Mouse (Mus musculus): ENCODE results near the gene Spaca5. TPM values are rescaled to one million over a fixed set of nuclear protein-coding genes. Genes with fewer than 3 reads are reported as not detected.

Gene Spaca5
- total RNA-seq (2021), result not detected in 2 replicates
- long read RNA-seq, result 0 reads

DNA sequence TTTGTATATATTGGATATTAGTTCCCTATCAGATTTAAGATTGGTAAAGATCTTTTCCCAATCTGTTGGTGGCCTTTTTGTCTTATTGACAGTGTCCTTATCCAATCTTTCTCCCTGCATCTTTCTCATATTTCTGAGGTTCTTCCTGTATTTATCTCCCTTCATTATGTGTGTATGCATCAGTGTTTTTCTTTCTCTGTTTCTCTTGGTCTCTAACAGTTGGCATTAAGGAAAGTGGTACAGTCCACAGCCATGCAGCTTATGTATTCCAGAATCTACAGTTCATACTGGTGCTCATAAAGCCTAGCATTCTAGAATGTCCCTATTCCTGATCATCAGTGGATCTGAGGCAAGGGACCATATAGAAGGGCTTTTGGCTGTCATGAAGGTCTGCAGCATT lies at the start of gene Spaca5:
Spaca5 (plus strand) TSS at position 301 of the 400 bp plus-strand sequence.
- no peak for DNase-seq

- no peak for DNase-seq
Observed at GRCm38 (mm10) chrX:21061460-21061859, 6.7 kb upstream of the Spaca5 start.

DNA sequence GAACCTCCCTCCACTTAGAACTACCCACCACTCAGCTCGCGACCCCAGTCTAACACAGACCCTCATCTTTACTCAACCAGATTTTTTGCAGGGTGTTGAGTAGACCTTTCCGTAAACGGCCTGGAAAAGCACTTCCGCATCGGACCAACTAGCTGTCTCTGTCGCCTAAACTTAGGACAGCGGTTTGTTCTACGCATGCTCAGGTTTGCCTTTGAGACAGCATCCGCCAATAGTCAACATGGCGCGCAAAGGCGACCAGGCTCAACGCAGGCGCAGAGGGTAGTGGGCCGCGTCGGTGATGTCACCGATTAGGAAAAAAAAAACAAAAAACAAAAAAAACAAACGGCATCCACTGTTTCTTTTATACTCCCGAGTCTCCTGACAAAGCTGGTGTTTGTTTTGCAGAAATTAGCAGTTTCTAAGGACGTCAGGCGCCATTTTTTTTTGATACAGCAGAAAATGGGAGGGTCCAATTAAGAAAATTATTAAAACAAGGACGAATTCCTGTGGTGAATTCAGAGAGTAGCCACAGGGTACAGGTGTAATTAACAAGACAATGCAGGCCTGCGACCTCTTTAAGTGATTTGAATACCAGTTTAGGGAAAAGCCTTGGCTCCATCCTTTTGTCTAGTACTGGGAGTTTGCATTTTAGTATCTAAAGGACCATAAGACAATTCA lies 6.2 kb upstream of the Spaca5 start, which contains the start of gene Zfp182:
Zfp182 (minus strand) TSS at position 451 of the 678 bp plus-strand sequence.
- peak; percentile 70 for DNase-seq

DNA sequence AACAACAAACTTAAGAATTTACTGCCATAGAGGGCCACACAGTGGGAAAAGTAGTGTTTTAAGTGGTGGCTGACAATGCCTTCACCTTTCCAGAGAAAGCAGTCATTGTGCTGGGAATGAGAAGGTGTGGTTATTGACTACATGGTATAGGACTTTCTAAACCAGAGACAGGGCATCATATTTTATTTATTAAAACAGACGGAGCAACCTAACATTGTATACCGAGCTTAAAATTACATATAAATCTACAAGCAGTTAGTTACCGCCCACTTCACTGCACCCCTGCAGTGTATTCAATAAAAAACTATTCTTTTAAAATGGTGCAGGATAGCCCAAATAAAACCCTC lies 5.7 kb upstream of the Spaca5 start:
- no peak for DNase-seq

DNA sequence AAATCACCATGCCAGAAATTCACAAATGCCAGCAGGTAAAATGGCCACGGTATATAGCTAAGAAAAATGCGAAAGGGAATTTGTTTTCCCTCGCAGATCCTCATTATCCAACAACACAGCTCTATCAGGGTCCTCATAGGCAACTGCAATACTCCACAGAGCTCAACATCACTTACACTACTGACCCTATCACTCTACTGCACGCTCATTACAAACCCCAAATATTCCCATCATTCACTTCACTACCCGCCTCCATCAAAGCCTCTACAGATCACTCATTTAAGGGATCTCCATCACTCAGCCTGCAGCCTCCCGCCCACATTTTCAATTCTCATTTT lies 20.4 kb downstream of the Spaca5 start:
- no peak for DNase-seq

DNA sequence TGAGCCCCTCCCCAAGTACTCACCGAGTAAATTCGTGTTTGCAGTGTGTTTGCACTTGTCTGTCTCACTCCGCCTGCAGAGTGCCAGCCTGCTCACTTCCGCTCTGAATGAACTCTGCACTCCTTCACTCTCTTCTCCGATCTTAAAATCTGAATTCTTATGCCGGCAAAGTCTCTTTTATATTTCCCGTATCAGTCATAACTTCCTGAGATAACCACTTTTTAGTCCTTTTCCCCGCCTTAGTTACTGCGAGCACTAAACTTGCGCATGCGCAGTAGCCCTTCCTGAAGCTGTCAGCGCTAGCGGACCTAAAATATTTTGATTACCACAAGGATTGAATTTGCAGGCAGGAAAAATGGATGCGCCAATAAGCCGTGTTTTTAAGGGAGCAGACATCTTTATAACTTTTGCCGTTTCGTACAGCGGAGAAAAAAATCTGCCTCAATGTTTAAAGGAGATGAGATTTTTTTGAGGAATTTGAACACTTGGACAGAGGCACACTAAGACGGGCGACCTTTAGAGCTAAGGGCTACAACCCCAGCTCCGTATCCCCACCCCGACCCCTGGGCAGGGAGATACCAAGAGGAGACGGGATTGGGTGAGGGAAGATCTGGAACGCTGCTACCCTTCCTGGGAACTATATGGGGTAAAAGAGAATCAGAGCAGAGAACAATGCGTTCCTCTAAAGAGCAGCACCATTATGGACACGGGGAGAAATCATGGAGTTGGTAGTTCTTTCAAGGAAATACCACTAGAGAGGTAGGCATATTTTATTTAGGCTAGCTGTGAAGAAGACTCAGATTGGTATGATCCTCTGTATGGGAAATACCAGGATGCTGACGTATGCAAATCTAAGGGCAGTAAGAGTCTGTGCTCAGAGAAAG lies 21.0 kb downstream of the Spaca5 start, which contains the start of gene Zfp300:
Zfp300 (minus strand) TSS at position 545 of the 884 bp plus-strand sequence.
- peak; percentile 74 for DNase-seq

DNA sequence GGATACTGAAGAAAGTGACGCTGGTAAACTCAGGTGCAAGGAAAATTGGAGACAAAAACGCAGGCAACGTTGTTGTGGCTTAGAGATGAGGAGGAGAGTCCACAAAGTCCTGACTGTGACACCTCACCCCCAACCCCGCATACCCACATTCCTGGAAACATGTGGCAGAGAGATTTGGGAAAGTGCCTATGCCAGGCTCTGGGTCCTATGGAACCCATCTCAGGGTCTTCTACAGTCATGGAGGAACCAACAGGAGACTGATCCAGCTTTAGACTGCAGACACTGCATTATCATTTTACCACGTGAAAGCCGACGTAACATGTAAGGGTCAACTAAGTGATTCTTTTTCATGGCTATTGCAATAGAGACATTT lies 21.6 kb downstream of the Spaca5 start:
- no peak for DNase-seq

GRCm38 (mm10) chrX:21115520-21115919 lies 47.3 kb downstream of the Spaca5 start, which contains the start of gene Ssxa1:
Gene Ssxa1, plus strand, starts transcription at chrX:21115820.
- no peak for DNase-seq

Other genes starting within 250 kb of the Spaca5 start
- gene Timp1, start 198.2 kb upstream of the Spaca5 start, total RNA-seq (2021), result 29.4 and 31.1 TPM in 2 replicates
- gene Syn1, start 147.4 kb upstream of the Spaca5 start, total RNA-seq (2021), result 7.2 and 9.2 TPM in 2 replicates
- gene Cfp, start 136.9 kb upstream of the Spaca5 start, total RNA-seq (2021), result 9.4 and 9.8 TPM in 2 replicates
- 19.0 and 21.6 TPM in 2 replicates for gene Elk1, start 117.8 kb upstream of the Spaca5 start, total RNA-seq (2021)
- gene Uxt, start 106.4 kb upstream of the Spaca5 start, total RNA-seq (2021), result 27.9 and 35.6 TPM in 2 replicates
- gene Zfp182, start 6.1 kb upstream of the Spaca5 start, total RNA-seq (2021), result 8.9 and 9.0 TPM in 2 replicates
- gene Zfp300, start 21.1 kb downstream of the Spaca5 start, total RNA-seq (2021), result 2.2 and 3.0 TPM in 2 replicates
- gene Ssxa1, start 47.4 kb downstream of the Spaca5 start, total RNA-seq (2021), result not detected in 2 replicates
- gene Gm21876, start 107.2 kb downstream of the Spaca5 start, total RNA-seq (2021), result not detected in 2 replicates

Data from adrenal gland, postnatal 25 days (tissue).